Mouse (Mus musculus): ENCODE data around the gene Gpatch4.

DNA sequence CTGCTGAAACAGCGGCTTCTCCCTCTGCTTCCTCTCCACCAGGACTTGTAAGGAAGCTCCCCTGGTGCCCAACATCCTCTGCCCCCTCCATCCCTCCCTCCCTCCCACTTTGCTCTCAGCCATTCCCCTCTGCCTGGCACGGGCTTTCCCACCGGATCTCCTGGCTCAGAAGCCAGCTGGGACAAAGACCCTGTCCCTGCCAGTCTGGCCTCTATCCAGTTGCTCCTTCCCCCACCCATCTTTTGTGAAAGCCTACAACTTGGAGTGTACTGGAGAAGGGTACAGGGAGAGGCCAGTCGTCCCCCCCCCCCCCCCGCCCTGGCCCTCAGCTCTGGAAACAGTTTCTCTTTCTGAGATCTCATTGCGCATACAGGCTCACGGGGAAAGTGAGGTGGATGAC lies 44.2 kb upstream of the Gpatch4 start:
- no peak for TF ChIP-seq POLR2A (IDR thresholded peaks at IDR 0.05; ENCODE audit: extremely low read depth, insufficient read depth, low read length)
- no peak for TF ChIP-seq CTCF (IDR thresholded peaks at IDR 0.05; ENCODE audit: low read depth, low read length)
